Mouse (Mus musculus) intestine, embryonic 15.5 days (tissue): ENCODE data around the gene Fyb2. TPM values are rescaled to one million over a fixed set of nuclear protein-coding genes. Genes with fewer than 3 reads are reported as not detected.

Experiments
- ATAC-seq: fragments of 200-750 bp; cut with Nextera tagmentation; 2 replicates; pipeline ENCODE4 v1.8.0; 2017; ENCODE audit warnings: moderate TSS enrichment, moderate library complexity
- H3K27ac ChIP-seq: fragments of 300-500 bp; sonication (generic); 2 replicates; pipeline ENCODE4 v1.5.1; 2015; ENCODE audit warnings: mild to moderate bottlenecking, inconsistent platforms
- H3K27me3 ChIP-seq: fragments of 300-500 bp; sonication (generic); replicated peaks from 2 replicates; pipeline ENCODE4 v1.6.1; 2015; ENCODE audit warnings: inconsistent platforms
- H3K36me3 ChIP-seq: fragments of 300-500 bp; sonication (generic); 2 replicates; pipeline ENCODE4 v1.6.1; 2015; ENCODE audit warnings: inconsistent platforms
- H3K4me1 ChIP-seq: fragments of 300-500 bp; sonication (generic); replicated peaks from 2 replicates; pipeline ENCODE4 v1.6.1; 2015; ENCODE audit warnings: inconsistent platforms
- H3K4me2 ChIP-seq: fragments of 300-500 bp; sonication (generic); replicated peaks from 2 replicates; pipeline ENCODE4 v1.6.1; 2015; ENCODE audit warnings: mild to moderate bottlenecking, inconsistent platforms
- H3K4me3 ChIP-seq: fragments of 300-500 bp; sonication (generic); replicated peaks from 2 replicates; pipeline ENCODE4 v1.5.1; 2015; ENCODE audit warnings: inconsistent platforms
- H3K9ac ChIP-seq: fragments of 300-500 bp; sonication (generic); 2 replicates; pipeline ENCODE4 v1.6.1; 2015; ENCODE audit warnings: inconsistent platforms
- H3K9me3 ChIP-seq: fragments of 300-500 bp; sonication (generic); 2 replicates; pipeline ENCODE4 v1.6.1; 2016; ENCODE audit warnings: inconsistent platforms
- WGBS: fragments of 180-500 bp; shearing (Covaris S2); methylation state at CpG from one replicate; pipeline ENCODE4 v1.1.7; 2015; 5-methylcytosine and 5-hydroxymethylcytosine counted together
- polyA plus RNA-seq: library from polyadenylated mRNA; unstranded; fragments of >200 nt; fragmentation: Nextera tagmentation; extraction: Ambion mirVana; gene quantifications from 2 replicates; pipeline ENCODE4 v1.2.1, GENCODE M21; 2015

Gene Fyb2
- polyA plus RNA-seq, 1 experiment from 2014 or later, result 0.11 TPM

DNA sequence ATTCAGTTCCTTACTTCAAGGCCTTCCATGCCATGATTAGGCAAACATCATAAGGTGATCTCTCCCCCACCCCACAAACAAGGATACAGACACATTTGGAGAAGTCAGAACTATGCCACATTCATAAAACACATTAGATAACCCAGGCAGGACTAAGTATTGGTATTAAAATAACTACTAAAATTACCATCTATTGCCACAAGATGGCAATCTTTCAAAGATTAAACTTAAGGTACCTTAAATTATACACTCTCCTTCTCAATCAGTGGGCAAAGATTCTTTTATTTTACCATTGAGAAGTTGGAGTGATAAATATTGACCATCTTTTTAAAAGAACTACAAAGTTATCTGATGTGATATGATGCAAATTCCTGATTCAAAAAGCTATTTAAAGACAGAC, 121.0 kb downstream of the Fyb2 start:
- Histone ChIP-seq H3K4me1 (no peaks in the 10 kb centered on the region), H3K27me3 (no peaks in the 10 kb centered on the region), H3K9ac (no peak overlapping the region), H3K4me2 (no peak overlapping the region), H3K27ac (no peak overlapping the region), H3K4me3 (no peak overlapping the region), H3K36me3 (no peaks in the 10 kb centered on the region), H3K9me3 (no peaks in the 10 kb centered on the region)
- no peak for ATAC-seq

DNA sequence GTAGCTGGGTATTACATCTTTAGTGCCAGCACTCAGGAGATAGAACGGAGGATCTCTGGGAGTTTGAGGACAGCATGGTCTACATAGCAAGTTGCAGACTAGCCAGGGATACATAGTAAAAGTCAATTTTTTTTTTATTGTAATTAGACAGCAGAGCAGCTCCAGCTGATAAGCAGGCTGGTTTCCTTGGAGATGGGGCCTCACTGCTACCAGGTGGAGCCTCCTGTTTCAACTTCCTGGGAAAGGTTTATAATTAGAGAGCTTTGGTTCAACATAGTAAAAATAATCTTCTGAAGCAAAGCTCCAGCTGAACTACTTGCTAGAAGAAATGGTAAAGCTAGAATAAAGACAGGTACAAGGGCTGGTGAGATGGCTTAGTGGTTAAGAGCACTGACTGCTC, 136.8 kb downstream of the Fyb2 start:
- Histone ChIP-seq H3K27me3 (no peaks in the 10 kb centered on the region), H3K9me3 (no peaks in the 10 kb centered on the region), H3K9ac (no peak overlapping the region), H3K36me3 (no peaks in the 10 kb centered on the region), H3K4me3 (no peak overlapping the region), H3K27ac (no peak overlapping the region), H3K4me2 (no peak overlapping the region), H3K4me1 (peaks cover 6% of the 10 kb centered on the region)
- 56% methylated on average over 1 of the region's 1 CpGs for WGBS
- peak; percentile 36; the same call in 1 of the 2 replicates for ATAC-seq

- no peaks in the 10 kb centered on the region for H3K36me3 ChIP-seq
- no peak overlapping the region for H3K9ac ChIP-seq
- WGBS, result 91% methylated on average over 5 of the region's 5 CpGs
- H3K27ac ChIP-seq, result no peak overlapping the region
- H3K27me3 ChIP-seq, result no peaks in the 10 kb centered on the region
- no peak overlapping the region for H3K4me3 ChIP-seq
- H3K4me2 ChIP-seq, result no peak overlapping the region
- H3K4me1 ChIP-seq, result no peaks in the 10 kb centered on the region
- no peaks in the 10 kb centered on the region for H3K9me3 ChIP-seq
- ATAC-seq, result no peak
Measured at GRCm38 (mm10) chr4:105051291-105051690, 138.0 kb downstream of the Fyb2 start.

Other genes with a start within 250 kb of the Fyb2 start
- 0.52 and 0.81 TPM in 2 replicates for gene C8b, start 147.1 kb upstream of the Fyb2 start, polyA plus RNA-seq
- not detected in 2 replicates for gene Gm17662, start 56.1 kb upstream of the Fyb2 start, polyA plus RNA-seq
- 0.08 and 0.23 TPM in 2 replicates for gene C8a, start 37.1 kb upstream of the Fyb2 start, polyA plus RNA-seq
- 4.6 and 5.4 TPM in 2 replicates for gene Prkaa2, start 196.4 kb downstream of the Fyb2 start, polyA plus RNA-seq
- 41.2 and 42.0 TPM in 2 replicates for gene Plpp3, start 243.9 kb downstream of the Fyb2 start, polyA plus RNA-seq